Mouse (Mus musculus) liver, adult 2 months (tissue): ENCODE results near the gene Dlat. TPM values are rescaled to one million over a fixed set of nuclear protein-coding genes. Genes with fewer than 3 reads are reported as not detected.

ENCODE experiments used
- DNase-seq: peaks from one replicate; pipeline ENCODE4 v3.0.0-alpha.2; 2011; ENCODE audit warnings: low read depth, low spot score; ENCODE audit errors: extremely low read depth
- H3K27ac ChIP-seq: fragments of 200-500 bp; replicated peaks from 2 replicates; pipeline ENCODE4 v1.5.1; 2012; ENCODE audit warnings: low read depth, mild to moderate bottlenecking, control low read depth, inconsistent platforms, low read length; ENCODE audit not compliant: insufficient read depth
- H3K27me3 ChIP-seq: fragments of 200-500 bp; 2 replicates; pipeline ENCODE4 v1.6.1; 2012; ENCODE audit warnings: mild to moderate bottlenecking, moderate library complexity, low read length, inconsistent platforms; ENCODE audit not compliant: control insufficient read depth, insufficient read depth
- H3K36me3 ChIP-seq: fragments of 200-500 bp; 2 replicates; pipeline ENCODE4 v1.6.1; 2012; ENCODE audit warnings: low read length, inconsistent platforms; ENCODE audit not compliant: control insufficient read depth, insufficient read depth
- H3K4me1 ChIP-seq: fragments of 200-500 bp; 2 replicates; pipeline ENCODE4 v1.6.1; 2011; ENCODE audit warnings: low read length; ENCODE audit not compliant: control insufficient read depth, insufficient read depth
- H3K4me3 ChIP-seq: fragments of 200-500 bp; 2 replicates; pipeline ENCODE4 v1.5.1; 2011; ENCODE audit warnings: low read depth, mild to moderate bottlenecking, control low read depth, low read length, moderate library complexity; ENCODE audit not compliant: insufficient read depth
- H3K79me2 ChIP-seq: fragments of 200-500 bp; 2 replicates; pipeline ENCODE4 v1.6.1; 2012; ENCODE audit warnings: inconsistent platforms, mild to moderate bottlenecking, low read length, moderate library complexity; ENCODE audit not compliant: control insufficient read depth, insufficient read depth
- H3K9ac ChIP-seq: fragments of 200-500 bp; 2 replicates; pipeline ENCODE4 v1.6.1; 2012; ENCODE audit warnings: low read depth, mild to moderate bottlenecking, control low read depth, inconsistent platforms, low read length
- CTCF ChIP-seq: fragments of 200-500 bp; IDR thresholded peaks from 2 replicates; pipeline ENCODE4 v1.5.1; 2011; ENCODE audit warnings: low read depth, low read length, control low read depth
- POLR2A ChIP-seq: fragments of 200-500 bp; IDR thresholded peaks from 2 replicates; pipeline ENCODE4 v1.6.1; 2011; ENCODE audit warnings: low read length, control low read depth; ENCODE audit not compliant: insufficient read depth; ENCODE audit errors: extremely low read depth
- WGBS: fragments of 180-500 bp; shearing (Covaris S2); methylation state at CpG from one replicate; pipeline ENCODE4 v1.1.7; 2018; 5-methylcytosine and 5-hydroxymethylcytosine counted together
- polyA plus RNA-seq: library from polyadenylated mRNA; depleted of rRNA; stranded (reverse); fragments of >200 nt; gene quantifications from 2 replicates; pipeline ENCODE4 v1.2.3, GENCODE M21; 2012; rRNA removed
- total RNA-seq: library from RNA; depleted of rRNA; stranded (reverse); fragments of >200 nt; gene quantifications from 2 replicates; pipeline ENCODE4 v1.2.3, GENCODE M21; 2014; rRNA removed

The Dlat gene
- total RNA-seq (39.5 and 41.1 TPM in 2 replicates), polyA plus RNA-seq (20.9 and 25.5 TPM in 2 replicates)

DNA sequence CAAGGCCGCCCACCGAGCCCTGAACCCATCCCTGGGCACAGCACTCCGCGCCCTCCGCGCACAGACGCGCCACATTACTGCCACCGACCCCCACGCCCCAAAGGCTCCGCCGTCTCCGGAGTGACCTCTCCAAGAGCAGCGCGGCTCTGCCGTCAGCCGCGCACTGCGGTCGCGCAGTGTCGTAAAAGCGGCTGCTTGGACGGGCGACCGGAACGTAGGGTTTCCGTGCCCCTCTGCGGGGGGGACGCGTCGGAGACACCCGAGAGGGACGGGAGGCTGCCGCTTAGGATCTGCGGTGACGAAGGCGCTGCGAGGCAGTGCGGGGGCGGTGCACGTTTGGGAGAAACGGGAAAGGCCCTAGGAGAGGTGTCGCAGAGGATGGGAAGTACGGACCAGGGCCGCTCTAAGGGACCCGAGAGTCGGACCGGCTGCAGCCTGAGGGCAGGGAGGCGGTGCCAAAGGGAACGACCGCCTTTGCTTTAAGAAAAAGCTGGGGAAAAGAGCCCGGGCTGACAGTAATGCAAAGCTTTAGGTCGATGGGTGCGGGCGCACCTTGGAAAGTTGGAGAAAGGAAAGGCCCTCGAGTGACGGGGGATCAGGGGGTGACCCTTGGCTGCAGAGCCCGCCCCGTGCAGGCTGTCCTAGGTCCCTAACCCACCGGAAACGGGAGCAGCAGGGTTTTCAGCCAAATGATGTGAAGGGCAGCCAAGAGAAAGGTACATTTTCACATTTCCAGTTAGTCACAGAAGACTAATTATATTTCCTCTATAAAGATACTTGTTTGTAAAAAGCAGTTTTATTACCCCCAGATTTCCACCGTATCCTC lies at the start of gene Dlat:
Gene Dlat (minus strand): TSS at position 389 of the 826 bp plus-strand sequence.
- WGBS, result under 1% methylated on average over 62 of the region's 63 CpGs
- Histone ChIP-seq H3K36me3 (peaks cover 7% of the 10 kb centered on the region; the same call in 1 of the 2 replicates), H3K27me3 (no peaks in the 10 kb centered on the region), H3K79me2 (peaks cover 12% of the 10 kb centered on the region; the same call in 1 of the 2 replicates), H3K4me1 (peaks cover 7% of the 10 kb centered on the region; the same call in 1 of the 2 replicates), H3K9ac (peak within 1 kb of the TSS; percentile 99), H3K4me3 (peak within 1 kb of the TSS; percentile 100), H3K27ac (peak within 1 kb of the TSS; percentile 99)
- DNase-seq, result peak; percentile 76
- TF ChIP-seq POLR2A, result peak; percentile 82; the same call in 1 of the 2 replicates
- TF ChIP-seq CTCF, result no peak

DNA sequence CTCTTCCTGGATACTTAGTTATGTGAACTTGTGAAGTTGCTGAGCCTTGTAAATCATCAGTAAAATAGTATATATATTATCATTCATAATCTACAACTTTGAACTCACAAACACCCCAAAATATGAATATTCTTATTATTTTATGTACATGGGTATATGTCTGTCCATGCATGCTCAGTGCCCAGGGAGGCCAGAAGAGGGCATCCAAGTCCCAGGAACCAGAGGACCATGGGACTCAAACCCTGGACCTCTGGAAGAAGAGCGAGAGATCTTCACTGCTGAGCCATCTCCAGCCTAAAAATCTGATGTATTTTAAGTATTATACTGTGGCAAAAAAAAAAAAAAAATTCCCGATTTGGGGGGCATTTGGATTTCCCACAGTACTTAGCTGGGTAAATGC lies 49.5 kb upstream of the Dlat start:
- H3K27me3 ChIP-seq, result no peaks in the 10 kb centered on the region
- H3K36me3 ChIP-seq, result no peaks in the 10 kb centered on the region
- H3K4me1 ChIP-seq, result no peaks in the 10 kb centered on the region
- H3K9ac ChIP-seq, result no peak overlapping the region
- TF ChIP-seq POLR2A (no peak), CTCF (peak; percentile 84)
- no peaks in the 10 kb centered on the region for H3K79me2 ChIP-seq
- DNase-seq, result no peak
- H3K4me3 ChIP-seq, result no peak overlapping the region
- 28% methylated on average over 2 of the region's 2 CpGs for WGBS
- H3K27ac ChIP-seq, result no peak overlapping the region

DNA sequence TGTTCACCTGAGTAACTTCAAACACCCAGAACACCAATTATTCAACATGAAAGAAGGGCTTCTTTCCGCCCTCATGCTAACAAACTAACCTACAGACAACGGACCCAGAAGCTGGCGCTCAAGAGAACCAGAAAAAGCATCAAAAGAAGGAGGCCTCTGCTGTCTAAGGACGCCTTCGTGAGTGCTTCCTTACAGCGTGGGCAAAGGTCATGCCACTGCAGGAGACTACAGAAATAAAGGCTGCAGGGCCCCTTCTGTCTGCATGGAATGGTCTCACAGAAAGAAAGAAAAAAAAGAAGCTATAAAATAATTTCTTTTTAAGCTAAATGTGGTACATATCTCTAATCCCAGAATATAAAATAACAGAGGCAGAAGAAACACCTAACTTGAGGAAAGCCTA lies 45.3 kb upstream of the Dlat start:
- DNase-seq, result no peak
- Histone ChIP-seq H3K27me3 (no peaks in the 10 kb centered on the region), H3K4me1 (peaks cover 12% of the 10 kb centered on the region), H3K79me2 (no peaks in the 10 kb centered on the region), H3K4me3 (no peak overlapping the region), H3K9ac (no peak overlapping the region), H3K36me3 (no peaks in the 10 kb centered on the region), H3K27ac (no peak overlapping the region)
- 80% methylated on average over 6 of the region's 6 CpGs for WGBS
- TF ChIP-seq CTCF (no peak), POLR2A (no peak)

DNA sequence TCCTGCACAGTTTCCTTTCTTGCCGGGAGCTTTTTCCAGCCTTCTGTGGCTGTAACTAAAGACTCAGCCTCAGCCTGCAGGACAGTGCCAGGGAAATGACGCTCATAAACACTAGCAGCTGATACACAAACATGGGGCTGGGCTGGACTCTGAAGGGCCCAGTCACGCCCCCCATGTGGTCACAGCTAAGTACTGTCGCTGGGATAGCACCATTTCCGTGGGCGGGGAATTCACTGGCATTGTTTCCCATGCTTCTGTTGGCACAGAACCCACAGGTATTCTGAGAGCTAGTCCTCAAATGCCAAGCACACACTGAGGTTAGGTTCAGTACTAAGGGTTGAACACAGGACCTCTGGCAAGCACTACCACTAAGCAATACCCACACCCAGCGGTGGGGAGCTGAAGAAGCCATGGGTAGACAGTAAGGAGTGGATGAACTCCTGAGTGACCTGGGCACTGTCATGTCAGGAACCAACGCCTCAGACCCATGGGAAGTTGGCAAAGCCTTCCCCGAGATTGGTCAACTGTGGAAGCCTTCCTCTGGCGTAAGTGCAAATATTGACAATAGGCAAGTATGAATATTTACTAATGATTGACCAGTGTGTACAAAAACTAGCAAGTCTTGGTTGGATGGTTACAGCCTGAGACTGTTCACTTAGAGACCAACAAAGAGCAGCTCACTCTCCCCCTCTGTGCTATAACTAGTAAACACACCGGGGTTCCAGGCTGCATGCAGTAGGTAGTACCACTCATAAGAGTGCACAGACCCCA lies 41.5 kb upstream of the Dlat start:
- Histone ChIP-seq H3K4me3 (no peak overlapping the region), H3K79me2 (peaks cover 3% of the 10 kb centered on the region; the same call in 1 of the 2 replicates), H3K27ac (peak overlapping the region; percentile 96), H3K9ac (peak overlapping the region; percentile 52), H3K27me3 (no peaks in the 10 kb centered on the region), H3K4me1 (peaks cover 19% of the 10 kb centered on the region), H3K36me3 (no peaks in the 10 kb centered on the region)
- DNase-seq, result peak; percentile 99
- no peak for TF ChIP-seq POLR2A
- 0 out of 2 replicates have a peak, but pooled peaks have one; percentile 12 for TF ChIP-seq CTCF
- 14% methylated on average over 11 of the region's 11 CpGs for WGBS

DNA sequence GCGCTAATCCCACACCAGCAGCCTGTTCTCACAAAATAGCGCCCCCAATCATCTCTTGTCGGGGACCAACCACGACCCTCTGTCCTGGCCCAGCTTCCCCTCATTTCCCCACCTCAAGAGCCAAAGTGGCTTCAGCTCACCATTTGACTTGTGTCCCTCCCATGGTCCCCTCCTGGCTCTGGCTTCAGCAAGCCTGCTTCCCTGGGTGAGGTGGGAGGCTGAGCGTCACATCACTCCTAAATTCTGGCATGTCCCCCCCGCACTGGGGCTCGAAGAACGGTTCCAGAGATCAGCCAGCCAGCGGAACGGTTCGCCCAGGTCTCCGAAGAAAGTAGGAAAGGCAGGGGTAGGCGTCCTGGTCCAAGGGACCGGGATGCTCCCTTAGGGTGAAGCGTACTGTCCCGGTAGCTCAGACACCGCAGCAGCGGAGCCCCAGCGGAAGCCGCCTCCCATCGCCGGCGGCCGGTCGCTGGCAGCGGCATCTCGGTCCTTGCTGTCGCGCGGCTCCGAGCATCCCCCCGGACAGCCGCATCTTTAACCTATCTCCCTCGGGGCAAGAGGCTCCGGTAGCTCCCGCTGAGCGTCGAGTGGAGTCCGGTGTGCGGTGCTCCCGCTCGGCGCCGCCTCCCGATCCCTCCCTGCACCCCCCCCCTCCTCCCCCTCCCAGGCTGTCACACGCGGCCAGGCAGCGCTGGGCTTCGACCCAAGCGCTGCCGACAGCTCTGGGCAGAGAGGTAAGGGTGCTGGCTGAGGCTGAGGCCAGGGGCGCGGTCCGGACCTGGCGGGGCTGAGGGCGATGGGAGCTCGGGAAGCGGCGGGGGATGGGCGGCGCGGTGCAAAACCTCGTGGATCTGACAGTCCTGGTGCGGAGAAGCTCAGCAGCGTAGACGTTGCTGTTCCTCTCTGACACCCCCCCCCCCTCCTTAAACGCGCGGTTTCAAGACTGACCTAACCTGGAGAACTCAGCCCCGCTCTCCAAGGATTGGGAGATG lies 39.1 kb upstream of the Dlat start:
- DNase-seq, result peak; percentile 58
- H3K9ac ChIP-seq, result peak overlapping the region; percentile 75

More for the DNA sequence above, 39.1 kb upstream of the Dlat start:
- Histone ChIP-seq H3K36me3 (no peaks in the 10 kb centered on the region), H3K27me3 (no peaks in the 10 kb centered on the region), H3K4me3 (peak overlapping the region; percentile 63), H3K79me2 (peaks cover 3% of the 10 kb centered on the region; the same call in 1 of the 2 replicates), H3K4me1 (peaks cover 21% of the 10 kb centered on the region), H3K27ac (peak overlapping the region; percentile 56)
- 1% methylated on average over 66 of the region's 70 CpGs for WGBS
- TF ChIP-seq CTCF (no peak), POLR2A (0 out of 2 replicates have a peak, but pooled peaks have one; percentile 23)
